Mouse (Mus musculus) c-Kit-positive CD71-positive TER-119-negative erythroid progenitor cells, embryonic 14.5 days (primary cell): Measurements from ENCODE around the gene Rpl7a.

Experiments
- DNase-seq: peaks from one replicate; pipeline ENCODE4 v3.0.0-alpha.2; 2013; ENCODE audit warnings: low read depth

Gene Rpl7a

GRCm38 (mm10) chr2:26914148-26914941 is 3.8 kb downstream of the Rpl7a start:
- no peak for DNase-seq

DNA sequence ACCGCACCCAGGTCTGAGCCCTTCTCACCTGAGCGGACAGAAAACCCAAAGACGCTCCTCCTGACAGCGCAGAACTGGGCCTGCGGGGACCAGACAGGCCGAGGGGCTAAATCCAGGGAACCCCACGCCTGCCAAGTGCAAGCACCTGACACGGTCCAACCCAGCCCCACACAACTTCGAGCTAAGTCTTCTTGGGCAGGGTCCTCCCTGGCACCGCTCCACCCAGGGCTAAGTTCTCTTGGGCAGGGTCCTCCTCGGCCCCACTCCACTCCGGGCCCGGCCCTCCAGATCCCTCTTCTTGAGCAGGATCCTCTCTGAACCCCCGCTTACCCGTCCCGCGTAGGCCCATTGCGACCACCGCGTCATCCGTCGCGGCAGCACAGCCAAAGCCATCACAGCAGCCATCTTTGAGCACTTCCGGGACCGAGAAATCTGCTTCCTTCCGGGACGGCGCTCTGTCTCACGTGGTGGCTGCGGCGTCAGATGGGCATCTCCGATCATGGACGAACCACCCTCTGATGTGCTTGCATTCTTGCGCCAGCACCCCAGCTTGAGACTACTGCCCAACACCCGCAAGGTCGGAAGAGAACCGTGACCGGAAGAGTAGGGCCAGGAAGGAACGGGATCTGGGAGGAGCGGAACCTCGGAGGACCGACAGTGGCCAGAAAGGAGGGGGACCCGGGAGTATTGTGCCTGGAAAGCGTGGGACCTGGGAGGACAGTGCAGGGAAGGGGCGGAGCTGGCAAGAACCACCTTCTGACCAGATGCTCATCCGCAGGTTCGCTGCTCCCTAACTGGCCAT is 5.6 kb downstream of the Rpl7a start, which contains the start of the genes Surf2 and Surf1:
TSS of gene Surf2 (plus strand) at position 441 of the 802 bp plus-strand sequence.
TSS of gene Surf1 (minus strand) at position 604 of the 802 bp plus-strand sequence.
- no peak for DNase-seq

DNA sequence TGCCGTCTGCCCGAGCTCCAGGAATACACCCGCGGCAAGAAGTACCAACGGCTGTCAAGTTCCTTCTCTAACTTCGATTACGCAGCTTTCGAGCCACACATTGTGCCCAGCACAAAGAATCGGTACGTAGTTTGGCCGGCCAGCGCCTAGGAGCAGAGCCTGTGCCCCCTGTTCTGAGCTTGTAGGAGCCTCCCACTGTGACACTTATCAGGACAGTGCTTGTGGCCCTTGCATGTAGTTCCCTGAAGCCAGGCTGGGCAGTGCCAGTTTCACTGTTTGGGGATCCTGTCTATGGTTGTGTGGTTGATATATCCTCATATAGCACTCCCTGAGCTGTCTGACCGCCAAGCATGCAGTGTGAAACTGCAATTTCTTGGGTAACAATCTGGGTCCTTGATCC is 6.2 kb downstream of the Rpl7a start:
- no peak for DNase-seq

DNA sequence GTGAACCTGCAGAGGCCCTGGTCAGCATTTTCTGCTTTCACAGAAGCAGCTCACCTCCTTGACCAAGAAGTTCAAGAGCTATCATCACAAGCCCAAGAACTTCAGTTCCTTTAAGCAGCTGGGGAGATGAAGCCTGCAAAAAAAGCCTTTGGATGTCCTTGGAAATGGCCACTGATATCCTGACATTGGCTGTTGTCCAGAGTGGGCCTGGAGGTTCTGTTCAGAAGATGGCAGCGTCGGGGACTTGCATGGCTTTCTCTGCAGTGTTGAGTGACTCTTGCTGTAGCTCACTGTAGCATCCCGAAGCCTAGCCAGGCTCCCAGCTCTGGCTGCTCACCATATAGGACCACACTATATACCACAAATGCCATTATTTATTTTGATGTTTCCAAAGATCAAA is 9.1 kb downstream of the Rpl7a start:
- DNase-seq, result no peak

GRCm38 (mm10) chr2:26920190-26920855 is 9.8 kb downstream of the Rpl7a start:
- no peak for DNase-seq

DNA sequence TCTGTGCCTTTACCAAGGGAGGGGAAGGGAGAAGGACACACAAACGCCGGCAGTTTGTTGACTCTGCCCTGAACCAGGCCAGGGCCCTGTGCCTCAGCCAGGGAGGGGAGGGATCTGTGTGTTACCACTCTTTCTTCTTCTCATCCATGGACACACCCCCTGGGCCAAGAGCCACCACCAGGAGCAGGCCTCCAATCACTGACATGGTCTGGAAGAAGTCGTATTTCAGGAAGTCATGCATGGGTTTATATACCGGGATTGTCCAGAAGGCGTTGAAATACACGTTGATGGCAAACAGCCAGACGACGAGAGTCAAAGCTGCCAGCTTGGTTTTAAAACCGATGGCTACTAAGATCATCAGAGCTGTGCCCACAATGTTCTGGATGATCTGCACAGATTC is 11.2 kb downstream of the Rpl7a start:
- DNase-seq, result no peak

- no peak for DNase-seq
Measured at GRCm38 (mm10) chr2:26927745-26928476, 17.3 kb downstream of the Rpl7a start.

DNA sequence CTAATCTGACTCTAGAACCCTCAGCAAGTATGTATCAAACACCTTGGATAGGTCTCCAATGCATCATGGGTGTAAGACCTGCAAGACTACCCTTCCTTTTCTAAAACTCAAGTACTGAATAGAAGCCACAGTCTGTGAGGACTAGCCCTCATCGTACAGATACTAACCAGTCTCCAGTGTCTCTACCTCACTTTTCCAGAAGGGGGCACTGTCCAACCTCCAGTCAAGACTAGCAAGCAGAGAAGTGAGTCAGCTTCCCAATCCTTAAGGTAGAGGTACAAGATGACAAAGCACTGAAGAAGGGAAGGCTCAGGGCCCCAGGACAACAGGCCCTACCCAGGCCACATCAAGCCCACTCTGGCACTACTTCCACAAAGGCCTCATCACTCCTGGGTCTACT is 19.8 kb downstream of the Rpl7a start:
- DNase-seq, result peak; percentile 76

GRCm38 (mm10) chr2:26932473-26933303 is 22.1 kb downstream of the Rpl7a start:
- DNase-seq, result no peak

DNA sequence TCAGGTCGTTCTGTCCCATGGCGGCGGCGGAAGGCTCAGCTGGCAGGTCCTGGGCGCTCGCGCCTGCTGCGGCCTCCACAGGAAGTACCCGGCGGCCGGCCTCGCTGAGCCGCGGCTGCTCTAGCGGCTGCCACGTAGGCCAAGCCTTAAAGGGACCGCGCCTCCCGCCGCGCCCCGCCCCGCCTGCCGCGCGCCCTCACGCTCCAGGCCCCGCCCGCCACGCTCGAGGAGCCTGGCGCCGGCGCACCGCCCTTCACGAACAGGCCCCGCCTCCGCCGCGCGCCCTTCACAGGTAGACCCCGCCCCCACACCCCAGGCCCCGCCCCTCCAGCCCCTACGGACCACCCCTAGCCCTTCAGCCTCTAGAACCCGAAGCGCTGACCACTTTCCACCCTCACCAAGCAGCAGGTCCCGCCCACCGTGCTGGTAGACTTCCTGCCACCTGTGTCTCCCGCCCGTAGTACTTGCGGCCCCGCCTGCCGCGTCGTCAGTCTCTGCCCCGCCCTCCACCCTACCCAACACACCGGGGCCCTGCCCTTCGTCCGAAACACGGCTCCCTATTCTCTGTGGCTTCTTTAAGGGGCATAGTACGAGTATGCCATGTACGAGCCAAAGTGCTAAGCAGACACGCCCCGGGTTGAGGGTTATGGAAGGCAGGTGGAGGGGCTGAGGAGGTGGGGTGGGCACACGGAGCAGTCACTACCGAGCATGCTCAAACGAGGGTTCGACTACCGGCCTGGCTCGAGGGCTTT is 22.9 kb downstream of the Rpl7a start, which contains the start of the genes Surf4 and Stkld1:
TSS of gene Surf4 (minus strand) at position 625 of the 752 bp plus-strand sequence.
TSS of gene Stkld1 (plus strand) at position 744 of the 752 bp plus-strand sequence.
- peak; percentile 86 for DNase-seq

GRCm38 (mm10) chr2:26935286-26935685 is 24.7 kb downstream of the Rpl7a start:
- no peak for DNase-seq

DNA sequence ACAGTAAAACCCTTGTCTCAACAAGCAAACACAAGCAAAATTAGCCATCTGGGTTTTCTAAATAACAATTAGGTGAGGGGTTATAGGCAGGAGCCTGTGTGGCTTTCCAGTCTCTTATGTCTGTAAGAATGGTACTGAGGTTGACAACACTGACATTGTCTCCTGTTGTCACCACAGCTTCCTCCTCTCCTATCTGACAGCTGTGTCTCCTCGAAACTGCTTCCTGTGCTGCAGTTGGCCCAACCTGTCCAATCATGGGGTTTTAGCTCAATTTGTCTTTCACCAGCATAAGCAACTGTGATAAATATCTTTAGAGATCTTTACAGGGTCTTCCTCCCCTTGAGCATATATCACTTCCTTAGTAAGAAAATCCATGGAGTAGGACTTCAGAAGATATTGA is 25.9 kb downstream of the Rpl7a start:
- no peak for DNase-seq

GRCm38 (mm10) chr2:26941539-26941938 is 31.0 kb downstream of the Rpl7a start:
- DNase-seq, result no peak

DNA sequence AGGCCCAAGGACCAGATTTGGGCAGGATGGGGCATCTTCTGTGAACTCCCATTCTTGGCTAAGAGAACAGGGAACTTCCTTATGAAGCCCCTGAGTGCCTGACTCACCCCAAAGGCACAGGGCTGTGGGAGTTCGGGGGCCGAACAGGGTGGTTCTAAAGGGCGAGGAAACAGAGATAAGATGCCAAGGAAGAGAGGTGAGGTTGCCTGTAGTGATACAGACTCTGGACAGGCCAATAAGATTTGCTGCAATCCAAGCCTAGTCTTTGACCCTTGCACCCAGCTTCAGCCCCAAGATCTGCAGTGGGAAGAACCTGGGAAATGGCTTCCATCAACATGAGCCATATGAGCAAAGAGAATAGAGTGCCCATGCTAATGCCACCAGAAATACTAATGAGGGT is 32.7 kb downstream of the Rpl7a start:
- DNase-seq, result no peak

DNA sequence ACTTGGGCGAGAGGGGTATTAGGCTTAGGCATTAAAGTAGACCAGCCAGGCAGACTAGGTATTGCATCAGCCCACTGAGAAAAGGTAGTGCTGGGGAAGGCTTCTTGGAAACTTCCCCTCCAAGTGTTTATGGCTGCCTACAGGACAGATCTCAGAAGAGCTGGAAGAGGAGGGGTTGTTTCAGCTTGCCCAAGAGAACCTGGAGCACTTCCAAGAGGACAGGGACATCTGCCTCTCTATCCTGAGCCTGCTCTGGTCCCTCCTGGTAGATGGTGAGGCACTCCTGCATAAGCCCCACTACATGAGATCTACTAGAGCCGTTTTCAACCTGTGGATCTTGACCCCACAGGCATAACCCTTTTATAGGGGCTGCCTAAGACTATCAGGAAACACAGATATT is 39.8 kb downstream of the Rpl7a start:
- DNase-seq, result no peak

DNA sequence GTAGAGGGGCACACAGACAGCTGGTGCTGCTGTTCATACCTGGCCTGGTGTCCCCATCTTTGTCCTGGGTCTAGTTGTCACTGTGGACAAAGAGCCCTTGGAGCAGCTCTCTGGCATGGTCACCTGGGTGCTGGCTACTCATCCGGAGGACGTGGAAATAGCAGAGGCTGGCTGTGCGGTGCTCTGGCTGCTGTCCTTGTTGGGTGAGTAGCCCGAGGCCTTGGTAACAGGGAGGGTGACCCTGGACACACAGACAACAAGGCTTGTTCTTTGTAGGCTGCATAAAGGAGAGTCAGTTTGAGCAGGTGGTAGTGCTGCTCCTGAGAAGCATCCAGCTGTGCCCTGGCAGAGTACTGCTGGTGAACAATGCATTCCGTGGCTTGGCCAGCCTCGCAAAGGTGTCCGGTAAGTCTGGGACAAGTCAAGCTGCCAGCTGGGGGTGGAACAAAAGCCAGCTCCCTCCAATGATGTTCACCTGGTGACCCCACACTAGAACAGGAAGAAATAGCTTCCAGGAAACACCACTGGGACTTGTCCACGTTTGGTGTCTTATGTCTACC is 40.9 kb downstream of the Rpl7a start:
- no peak for DNase-seq

- no peak for DNase-seq
Measured at GRCm38 (mm10) chr2:26952193-26952592, 41.6 kb downstream of the Rpl7a start.

DNA sequence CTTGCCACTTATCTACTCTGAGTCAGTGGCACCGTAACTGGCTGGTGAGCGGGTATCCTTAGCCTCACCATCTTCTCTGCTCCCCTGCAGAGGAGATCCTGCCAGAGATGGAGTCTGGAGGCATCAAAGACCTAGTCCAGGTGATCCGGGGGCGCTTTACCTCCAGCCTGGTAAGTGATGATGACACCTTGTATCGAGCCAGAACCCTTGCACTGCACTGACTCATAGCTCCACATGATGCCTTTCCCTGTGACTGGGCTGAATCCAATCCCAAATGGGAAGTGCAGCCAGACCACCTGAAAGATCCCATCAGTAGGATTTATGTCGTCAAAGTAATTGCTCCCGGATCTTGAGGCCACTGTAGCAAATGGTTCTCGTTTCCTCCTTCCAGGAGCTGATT is 42.3 kb downstream of the Rpl7a start:
- no peak for DNase-seq

GRCm38 (mm10) chr2:26954735-26955395 is 44.3 kb downstream of the Rpl7a start:
- DNase-seq, result no peak
